Mouse (Mus musculus) kidney, adult 8-10 months (tissue): ENCODE measurements at regions not wholly inside any gene's neighbourhood (a gene's known extent, or its start where the extent isn't known, plus 50 kb on each side); places are given as distances from the start of the nearest gene placed in this dataset.

ENCODE experiments used
- DNase-seq, 2 experiments: peaks; one replicate each; pipeline ENCODE4 v3.0.0; 2022

- no peak for DNase-seq
These were observed 129.6 kb downstream of the Trim33 start for GRCm38 (mm10) chr3:103408724-103409123.

GRCm38 (mm10) chr3:103412247-103412646, 133.2 kb downstream of the Trim33 start:
- DNase-seq = no peak

- DNase-seq = peak; percentile 8 to 26
These were observed 136.1 kb downstream of the Trim33 start for GRCm38 (mm10) chr3:103415051-103415695.

- peak in 1 of 2 experiments; percentile 33 for DNase-seq
These were observed 137.2 kb downstream of the Trim33 start for GRCm38 (mm10) chr3:103416296-103416695.

GRCm38 (mm10) chr3:103417781-103418180, 138.7 kb downstream of the Trim33 start:
- DNase-seq = no peak

DNA sequence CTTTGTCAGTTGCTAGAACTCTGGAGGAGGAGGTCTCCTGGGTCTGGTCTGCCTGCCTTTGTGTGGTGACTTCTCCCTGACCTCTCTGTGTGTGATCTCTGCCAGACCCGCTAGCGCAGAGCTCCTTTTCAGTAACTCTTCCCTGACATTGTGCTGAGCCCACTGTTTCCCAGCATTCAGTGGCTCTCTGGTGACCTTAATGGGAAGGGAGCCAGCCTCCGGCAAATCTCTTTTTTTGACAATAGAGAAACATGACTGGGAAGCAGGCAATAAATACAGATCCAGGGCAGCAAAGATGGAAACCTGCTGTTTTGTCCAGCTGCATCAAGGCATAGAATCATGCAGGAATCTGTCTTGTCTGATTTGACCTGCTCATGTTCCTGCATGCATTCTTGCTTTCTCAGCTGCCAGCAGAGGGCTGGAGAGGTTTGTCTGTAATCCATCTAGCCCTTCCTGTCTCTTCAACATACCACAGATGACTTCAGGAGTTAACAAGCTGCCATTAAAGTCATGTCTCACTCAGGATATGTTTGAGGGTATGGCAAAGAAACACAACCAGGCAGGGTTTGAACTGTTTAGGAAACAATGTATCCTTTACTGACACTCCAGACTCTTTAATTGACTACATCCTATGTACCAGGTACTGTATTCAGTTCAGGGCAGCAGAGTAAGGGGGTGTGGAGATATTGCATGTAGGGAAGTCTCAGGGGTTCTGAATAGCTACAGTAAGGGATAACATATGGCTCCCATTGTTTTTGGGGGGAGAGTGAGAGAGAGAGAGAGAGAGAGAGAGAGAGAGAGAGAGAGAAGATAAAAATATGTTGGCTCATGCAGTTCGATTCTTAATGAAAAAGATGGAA, 140.9 kb downstream of the Trim33 start:
- peak; percentile 49 to 61 for DNase-seq

DNA sequence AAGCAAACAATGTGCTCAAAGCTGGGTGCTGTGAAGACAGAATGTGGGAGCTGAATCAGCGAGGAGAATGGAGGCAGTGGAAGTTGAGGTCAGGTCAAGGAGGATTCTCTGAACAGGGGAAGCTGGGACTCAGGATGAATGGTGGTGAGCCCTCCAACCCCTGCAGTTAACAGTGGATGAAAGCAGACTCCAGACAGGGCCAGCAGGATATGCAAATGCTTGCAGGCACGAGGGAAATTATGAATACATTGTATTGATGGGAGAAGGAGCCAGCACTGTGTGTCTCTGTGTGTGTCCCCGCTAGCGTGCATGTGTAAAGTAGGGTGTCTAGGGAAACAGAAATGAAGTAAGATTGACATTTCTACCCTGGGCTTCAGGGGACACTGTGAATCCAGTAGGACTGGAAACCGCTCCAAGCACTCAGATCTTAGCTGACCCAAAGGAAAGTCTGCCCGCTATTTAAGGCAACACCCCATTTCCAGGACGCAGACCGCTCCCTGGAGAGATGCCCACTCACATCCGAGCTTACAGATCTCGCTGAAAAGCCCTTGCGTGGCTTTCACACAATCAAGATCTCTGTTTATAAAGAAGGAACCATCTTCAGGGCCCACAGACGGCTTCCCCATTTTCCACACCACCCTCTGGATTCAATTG, 141.7 kb downstream of the Trim33 start:
- DNase-seq = peak in 1 of 2 experiments; percentile 11

DNA sequence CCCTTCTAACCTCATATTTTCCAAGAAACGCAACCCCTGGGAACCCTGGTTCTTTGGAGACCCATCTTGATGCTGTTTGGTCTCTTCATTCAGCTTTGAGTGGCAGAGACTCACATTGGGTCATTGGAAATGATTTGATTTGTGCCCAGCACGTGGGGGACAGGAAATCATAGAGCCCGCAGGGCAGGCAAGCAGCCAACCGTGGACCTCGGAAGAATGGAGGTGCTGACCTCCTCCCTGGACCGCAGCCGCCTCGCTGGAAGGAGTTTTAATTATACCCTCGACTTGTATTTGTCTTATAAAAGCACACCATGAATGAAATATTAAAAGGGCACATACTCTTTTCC, 142.2 kb downstream of the Trim33 start:
- DNase-seq = peak; percentile 30 to 37

- DNase-seq = no peak
These were observed 143.7 kb downstream of the Trim33 start for GRCm38 (mm10) chr3:103422806-103423205.

DNA sequence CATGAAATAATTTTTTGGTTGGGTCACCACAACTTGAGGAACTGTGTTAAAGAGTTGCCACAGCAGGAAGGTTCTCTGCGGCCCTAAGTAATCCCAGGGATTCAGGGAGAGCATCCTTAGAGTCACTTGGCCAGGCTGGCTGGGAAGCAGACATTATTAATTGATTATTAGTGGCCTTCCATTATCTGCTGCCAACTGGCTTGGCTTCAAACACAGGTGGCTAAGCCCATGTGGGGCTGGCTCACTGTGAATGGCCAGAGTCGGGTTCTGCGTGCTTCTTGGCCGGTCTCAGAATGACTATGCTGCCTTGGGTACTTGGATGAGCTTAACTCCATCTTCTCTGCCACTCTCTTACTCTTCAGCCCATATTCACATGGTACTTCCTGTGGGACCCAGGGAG, 144.2 kb downstream of the Trim33 start:
- DNase-seq = no peak

- DNase-seq = no peak
These were observed 146.8 kb downstream of the Trim33 start for GRCm38 (mm10) chr3:103425812-103426430.

GRCm38 (mm10) chr3:103429227-103429788, 145.7 kb upstream of the Syt6 start:
- DNase-seq = no peak

DNA sequence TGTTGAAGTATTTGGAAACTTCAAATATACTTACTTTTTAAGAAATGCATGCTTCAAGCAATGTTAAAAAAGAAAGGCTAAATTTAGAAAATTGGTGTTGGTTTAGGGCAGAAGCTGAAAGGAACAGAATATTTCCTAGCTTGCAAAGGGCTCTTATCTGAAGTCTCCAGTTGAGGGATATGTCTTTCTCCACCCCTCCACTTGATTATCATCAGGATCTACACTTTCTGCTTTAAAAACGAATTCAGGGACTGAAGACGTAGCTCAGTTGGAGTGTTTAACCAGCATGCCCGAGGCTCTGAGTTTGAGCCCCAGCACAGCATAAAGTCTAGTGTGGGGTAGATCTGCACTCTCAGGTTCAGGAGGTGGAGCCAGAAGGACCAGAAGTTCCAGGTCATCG, 144.9 kb upstream of the Syt6 start:
- no peak for DNase-seq

GRCm38 (mm10) chr3:103432254-103432653, 142.8 kb upstream of the Syt6 start:
- DNase-seq = no peak

DNA sequence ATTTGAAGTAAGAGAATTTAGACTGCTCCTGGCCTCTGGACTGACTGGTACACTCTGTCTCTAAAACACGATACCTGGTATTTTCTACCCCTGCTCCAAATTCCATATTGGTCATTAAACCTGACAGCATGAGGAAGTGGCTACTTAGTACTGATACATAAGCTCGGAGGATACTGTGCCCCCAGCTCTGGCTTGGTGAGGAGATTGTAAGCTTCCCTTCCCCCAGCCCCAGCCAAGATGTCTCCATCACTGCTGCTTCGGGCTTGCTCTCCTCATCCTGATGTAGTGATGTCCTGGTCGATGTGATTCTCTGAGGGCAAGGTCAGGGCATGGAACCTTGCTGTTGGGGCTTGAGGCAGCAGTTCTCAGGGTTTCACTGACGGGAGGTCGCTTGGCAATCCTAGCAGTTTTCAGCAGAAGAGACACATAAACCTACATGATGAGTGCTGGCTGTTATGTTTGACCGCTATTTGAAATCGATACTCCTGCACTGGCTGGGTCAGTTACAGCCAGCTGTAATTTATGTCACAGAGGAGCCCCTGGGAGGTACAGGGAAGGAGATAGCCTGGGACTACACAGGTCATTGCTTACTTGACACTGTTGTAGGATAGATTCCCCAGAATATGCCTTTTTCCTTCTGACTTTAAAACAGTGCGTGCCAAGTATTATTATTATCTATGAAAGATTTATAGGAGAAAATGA, 138.0 kb upstream of the Syt6 start:
- no peak for DNase-seq

DNA sequence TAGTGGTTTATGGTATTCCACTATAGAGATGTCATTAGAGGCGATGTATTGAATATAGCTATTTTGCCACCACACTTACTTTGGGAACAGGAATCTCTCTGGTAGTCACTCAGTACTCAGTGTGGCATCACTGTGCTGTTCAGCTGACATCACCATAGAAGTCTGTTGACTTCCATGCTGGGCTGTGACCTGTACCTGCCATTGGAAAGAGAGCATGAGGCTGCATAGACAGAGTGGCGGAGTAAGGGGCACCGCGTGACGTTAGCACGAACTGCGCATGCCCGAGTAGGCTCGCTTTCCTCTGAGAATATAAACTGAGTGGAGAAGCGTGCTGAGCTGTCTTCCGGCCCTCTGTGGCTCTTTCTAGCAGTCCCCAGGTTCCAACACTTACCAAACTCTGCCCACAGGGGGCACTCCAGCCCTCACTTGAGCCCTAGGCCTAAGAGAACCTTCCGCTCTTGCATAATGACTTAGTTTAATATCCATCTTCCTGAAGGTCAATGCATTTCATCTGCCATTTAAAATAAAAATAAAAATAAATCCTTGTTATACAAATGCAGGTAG, 136.2 kb upstream of the Syt6 start:
- peak; percentile 9 to 38 for DNase-seq

GRCm38 (mm10) chr3:103443247-103443646, 131.8 kb upstream of the Syt6 start:
- DNase-seq = no peak

- no peak for DNase-seq
These were observed 129.2 kb upstream of the Syt6 start for GRCm38 (mm10) chr3:103445852-103446251.

DNA sequence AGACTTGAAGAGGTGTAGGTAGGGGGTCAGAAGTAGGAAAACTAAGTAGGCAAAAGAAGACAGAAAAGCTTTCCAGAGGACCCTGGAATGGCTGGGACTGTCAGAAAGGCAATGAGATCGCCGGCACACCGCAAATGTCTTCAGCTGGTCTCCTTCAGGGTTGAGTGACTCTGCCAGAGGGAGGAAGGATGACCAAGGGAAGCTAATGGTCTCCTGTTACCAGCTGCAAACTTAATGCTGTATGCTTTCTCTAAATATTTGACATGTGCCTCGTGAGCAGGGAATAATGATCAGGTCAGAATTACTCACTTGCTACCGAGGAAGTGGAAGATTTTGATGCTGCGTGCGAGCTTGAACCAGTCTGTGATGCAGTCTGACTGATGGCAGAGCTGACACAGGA, 125.2 kb upstream of the Syt6 start:
- no peak for DNase-seq

GRCm38 (mm10) chr3:103451971-103452370, 123.1 kb upstream of the Syt6 start:
- DNase-seq = no peak

DNA sequence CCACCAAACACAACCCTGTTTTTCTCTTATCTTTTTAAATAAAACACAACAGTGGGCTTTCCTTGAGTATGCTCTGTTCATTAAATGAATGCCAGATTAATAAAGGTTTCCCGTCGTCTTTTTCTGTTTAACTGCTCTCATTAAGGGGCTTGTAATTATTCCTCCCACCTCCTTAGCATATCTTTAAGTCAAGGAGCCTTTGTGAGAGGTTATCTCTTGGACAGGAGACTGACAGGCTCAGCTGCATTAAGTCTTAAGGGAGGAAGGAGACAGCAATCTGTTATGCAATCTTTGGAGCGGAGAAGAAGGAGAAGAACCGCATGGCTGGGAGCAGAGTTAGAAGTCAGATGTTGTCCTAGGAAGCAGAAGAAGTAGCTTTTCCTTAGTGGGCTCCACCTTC, 111.3 kb upstream of the Syt6 start:
- DNase-seq = no peak

DNA sequence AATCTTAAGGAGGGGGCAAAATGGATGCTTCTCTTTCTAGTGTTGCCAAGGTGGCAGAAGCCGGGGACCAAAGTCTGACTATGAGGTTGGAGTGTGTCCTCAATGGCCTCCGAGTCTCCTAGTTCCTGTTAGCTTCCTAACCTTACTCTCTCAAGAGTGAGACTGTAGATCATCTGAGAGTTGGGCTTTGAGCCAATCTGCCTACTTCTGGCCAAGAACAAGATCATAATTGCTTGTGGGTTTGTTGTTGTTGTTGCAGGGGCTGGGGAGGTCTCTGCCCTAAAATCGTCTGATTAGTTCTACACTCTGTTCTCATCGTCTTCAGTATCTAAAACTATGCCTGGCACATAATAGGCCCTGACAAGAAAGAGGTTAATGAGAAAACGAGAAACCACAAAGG, 110.8 kb upstream of the Syt6 start:
- peak in 1 of 2 experiments; percentile 20 for DNase-seq
